Mouse (Mus musculus): ENCODE data around the gene Usp4. TPM values are rescaled to one million over a fixed set of nuclear protein-coding genes. Genes with fewer than 3 reads are reported as not detected.
A peak's percentile ranks its signal among the peaks of the same experiment; 100 is the strongest.

Gene Usp4
- total and polyA plus RNA-seq, 3 experiments: 85.4 to 128 TPM; not detected in 1

DNA sequence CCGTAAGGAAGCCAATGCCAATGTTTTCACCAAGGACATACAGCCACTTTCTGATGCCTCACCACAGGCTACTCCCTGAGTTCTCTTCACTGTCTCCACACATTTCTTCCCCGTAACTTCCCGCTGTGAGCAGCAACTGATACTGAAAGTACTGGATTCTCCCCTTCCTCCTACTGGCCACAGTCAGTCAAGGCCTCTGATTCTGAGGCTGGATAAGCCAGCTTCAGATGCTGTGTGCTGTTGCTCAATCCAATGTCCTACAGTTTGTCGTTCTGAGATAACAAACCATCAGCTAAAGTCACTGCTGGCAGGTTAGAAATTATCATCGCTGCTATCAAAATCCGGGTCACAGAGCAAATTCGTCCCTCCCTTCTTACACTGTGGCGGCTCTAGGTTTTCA is 56.8 kb downstream of the Usp4 start:
- peak; percentile 66 for DNase-seq (ENCODE audit: low read depth, low spot score)
- Histone ChIP-seq H3K9me3 (replicated peaks; ENCODE audit: insufficient read depth, low read length) (no peaks in the 10 kb centered on the region), H3K36me3 (ENCODE audit: control insufficient read depth in 1 of 2, insufficient read depth in 2 of 2, low read length in 2 of 2) (peaks cover 0 to 5% of the 10 kb centered on the region in 2 experiments; a peak in 2 of 4 replicates), H3K27ac (ENCODE audit: control insufficient read depth, low read depth, low read length) (no peak overlapping the region), H3K27me3 (ENCODE audit: control insufficient read depth in 1 of 2, insufficient read depth in 2 of 2, low read length in 2 of 2) (no peaks in the 10 kb centered on the region), H3K9ac (ENCODE audit: control insufficient read depth, low read depth, low read length, poor library complexity, severe bottlenecking) (peak overlapping the region; percentile 0), H3K79me2 (ENCODE audit: control insufficient read depth, insufficient read depth, low read length, poor library complexity) (no peaks in the 10 kb centered on the region), H3K4me3 (ENCODE audit: control insufficient read depth in 1 of 2, insufficient read depth in 1 of 2, low read depth in 2 of 2, low read length in 2 of 2) (peak overlapping the region; percentile 24 to 35), H3K4me1 (ENCODE audit: control insufficient read depth in 1 of 2, insufficient read depth in 2 of 2, low read length in 2 of 2) (peaks cover 0 to 16% of the 10 kb centered on the region in 2 experiments; a peak in 3 of 4 replicates)
- TF ChIP-seq NELFE (IDR thresholded peaks at IDR 0.05; ENCODE audit: low read depth, low read length) (no peak), CTCF (IDR thresholded peaks at IDR 0.05 in 2 of 3, conservative IDR thresholded peaks at IDR 0.05 in 1 of 3; ENCODE audit: control insufficient read depth in 1 of 3, insufficient read depth in 1 of 3, low read depth in 2 of 3, low read length in 3 of 3, poor library complexity in 1 of 3, severe bottlenecking in 1 of 3) (no peak; a peak in 2 of 6 replicates), MAZ (IDR thresholded peaks at IDR 0.05; ENCODE audit: low read depth, low read length) (no peak), POLR2A (IDR thresholded peaks at IDR 0.05; ENCODE audit: control insufficient read depth in 1 of 2, insufficient read depth in 1 of 2, low read depth in 1 of 2, low read length in 2 of 2, poor library complexity in 1 of 2) (no peak), E2F4 (IDR thresholded peaks at IDR 0.05; ENCODE audit: borderline replicate concordance, low read depth, low read length) (no peak), POLR2AphosphoS5 (IDR thresholded peaks at IDR 0.05; ENCODE audit: borderline replicate concordance, low read depth, low read length) (no peak), MAFK (IDR thresholded peaks at IDR 0.05; ENCODE audit: borderline replicate concordance, low read depth, low read length) (no peak), BHLHE40 (IDR thresholded peaks at IDR 0.05; ENCODE audit: borderline replicate concordance, low read depth, low read length) (no peak), POLR2AphosphoS2 (IDR thresholded peaks at IDR 0.05; ENCODE audit: low read length) (no peak), JUND (IDR thresholded peaks at IDR 0.05; ENCODE audit: low read depth, low read length) (no peak), CHD2 (IDR thresholded peaks at IDR 0.05; ENCODE audit: low read length) (no peak), GATA1 (IDR thresholded peaks at IDR 0.05; ENCODE audit: low read depth, low read length) (peak; percentile 74), GABPA (IDR thresholded peaks at IDR 0.05; ENCODE audit: low read depth, low read length) (no peak), MEF2A (IDR thresholded peaks at IDR 0.05; ENCODE audit: extremely low read depth, insufficient replicate concordance, low read depth, low read length, poor library complexity, severe bottlenecking) (no peak), MXI1 (IDR thresholded peaks at IDR 0.05; ENCODE audit: low read depth, low read length) (no peak), UBTF (IDR thresholded peaks at IDR 0.05; ENCODE audit: borderline replicate concordance, insufficient read depth, low read depth, low read length) (no peak), EP300 (IDR thresholded peaks at IDR 0.05; ENCODE audit: low read depth in 1 of 2, low read length in 2 of 2) (peak; percentile 21 to 68; a peak in 2 of 4 replicates), SMC3 (IDR thresholded peaks at IDR 0.05; ENCODE audit: low read depth, low read length) (no peak), TBP (IDR thresholded peaks at IDR 0.05; ENCODE audit: low read depth, low read length) (no peak), KAT2A (conservative IDR thresholded peaks at IDR 0.05; ENCODE audit: low read depth, low read length) (no peak), MAX (IDR thresholded peaks at IDR 0.05; ENCODE audit: low read length) (no peak), USF1 (IDR thresholded peaks at IDR 0.05; ENCODE audit: low read depth, low read length) (no peak), MYC (IDR thresholded peaks at IDR 0.05; ENCODE audit: low read depth, low read length) (no peak), ZC3H11A (IDR thresholded peaks at IDR 0.05; ENCODE audit: low read depth, low read length) (no peak), TAL1 (IDR thresholded peaks at IDR 0.05; ENCODE audit: low read length) (no peak), ZNF384 (IDR thresholded peaks at IDR 0.05; ENCODE audit: low read depth, low read length) (no peak), ZKSCAN1 (IDR thresholded peaks at IDR 0.05; ENCODE audit: low read depth, low read length) (no peak), USF2 (IDR thresholded peaks at IDR 0.05; ENCODE audit: borderline replicate concordance in 1 of 2, insufficient read depth in 1 of 2, low read depth in 1 of 2, low read length in 2 of 2) (no peak), NRF1 (IDR thresholded peaks at IDR 0.05; ENCODE audit: insufficient read depth, low read depth, low read length, poor library complexity, severe bottlenecking) (no peak), MYB (IDR thresholded peaks at IDR 0.05; ENCODE audit: low read depth, low read length) (no peak), ETS1 (IDR thresholded peaks at IDR 0.05; ENCODE audit: low read depth, low read length) (peak; percentile 19; the same call in 1 of the 2 replicates), TCF12 (IDR thresholded peaks at IDR 0.05; ENCODE audit: low read depth, low read length) (peak; percentile 43), SIN3A (IDR thresholded peaks at IDR 0.05; ENCODE audit: low read length) (peak; percentile 31; the same call in 1 of the 2 replicates), ZMIZ1 (IDR thresholded peaks at IDR 0.05; ENCODE audit: low read depth, low read length) (no peak), ELF1 (IDR thresholded peaks at IDR 0.05; ENCODE audit: low read depth, low read length) (no peak), RAD21 (IDR thresholded peaks at IDR 0.05; ENCODE audit: low read depth, low read length) (no peak), CHD1 (IDR thresholded peaks at IDR 0.05; ENCODE audit: low read depth, low read length) (no peak), RCOR1 (IDR thresholded peaks at IDR 0.05; ENCODE audit: low read depth, low read length) (peak; percentile 61)
